Mouse (Mus musculus) liver, embryonic 14.5 days (tissue): Measurements from ENCODE around the gene Dock4.

ENCODE experiments used
- CTCF ChIP-seq: IDR thresholded peaks from 2 replicates; pipeline ENCODE4 v1.5.1; 2016; ENCODE audit warnings: antibody characterized with exemption, low read depth, control low read depth
- EP300 ChIP-seq: IDR thresholded peaks from 2 replicates; pipeline ENCODE4 v1.6.1; 2016; ENCODE audit warnings: antibody characterized with exemption, low read depth

GRCm38 (mm10) chr12:40446450-40447381 is 964 bp downstream of the Dock4 start:
- TF ChIP-seq EP300 (no peak), CTCF (0 out of 2 replicates have a peak, but pooled peaks have one; percentile 2)
